Mouse (Mus musculus) kidney, adult 2 months (tissue): ENCODE data around the gene Camta2.

Source experiments
- CTCF ChIP-seq: fragments of 200-500 bp; conservative IDR thresholded peaks from 2 replicates; pipeline ENCODE4 v1.5.1; 2011; ENCODE audit warnings: low read depth, mild to moderate bottlenecking, control low read depth, low read length, moderate library complexity, mixed read lengths; ENCODE audit not compliant: insufficient read depth, insufficient read length
- POLR2A ChIP-seq: fragments of 200-500 bp; IDR thresholded peaks from one replicate; pipeline ENCODE4 v1.6.1; 2011; ENCODE audit warnings: low read depth, low read length, control low read depth

DNA sequence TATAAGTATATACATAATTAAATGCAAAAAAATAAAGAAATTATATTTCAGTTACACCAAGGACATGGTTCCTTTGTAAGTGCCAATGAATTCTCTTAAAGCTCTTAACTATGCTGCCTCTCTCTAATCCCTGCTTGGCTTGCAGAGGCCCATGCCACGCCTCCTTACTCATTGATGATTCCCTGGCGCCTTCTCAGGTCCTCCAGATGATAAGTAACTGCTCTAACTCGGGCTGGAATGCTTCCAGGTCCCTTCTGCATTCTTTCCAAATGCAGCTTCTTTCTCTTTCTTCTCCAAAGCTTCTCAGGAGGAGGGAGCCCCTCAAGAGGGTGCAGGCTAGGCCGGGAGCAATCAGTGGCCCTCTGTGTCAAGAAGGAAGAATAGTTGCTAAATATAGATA lies 1.7 kb upstream of the Camta2 start:
- no peak for TF ChIP-seq POLR2A
- TF ChIP-seq CTCF, result no peak
